Mouse (Mus musculus): ENCODE data around the gene Olfr960. TPM values are rescaled to one million over a fixed set of nuclear protein-coding genes. Genes with fewer than 3 reads are reported as not detected.

Gene Olfr960
- not detected in 2 replicates for polyA plus RNA-seq (2015; fragmentation: Nextera tagmentation; extraction: Ambion mirVana)

GRCm38 (mm10) chr9:39621073-39621472 lies at the start of gene Olfr960:
Olfr960 (plus strand) TSS chr9:39621373.
- 85% methylated on average over 1 of the region's 1 CpGs for WGBS
- no peaks in the 10 kb centered on the region for H3K9me3 ChIP-seq (ENCODE audit: control insufficient read depth, low read length)
- H3K4me2 ChIP-seq (ENCODE audit: low read depth, low read length) = no peak within 1 kb of the TSS
- H3K4me1 ChIP-seq (ENCODE audit: control insufficient read depth, insufficient read depth, low read length) = no peaks in the 10 kb centered on the region
- no peaks in the 10 kb centered on the region for H3K36me3 ChIP-seq (ENCODE audit: control insufficient read depth, insufficient read depth, low read length)
- ATAC-seq = no peak
- no peaks in the 10 kb centered on the region for H3K27me3 ChIP-seq (replicated peaks; ENCODE audit: control insufficient read depth, insufficient read depth, low read length)
- H3K4me3 ChIP-seq (ENCODE audit: low read length) = no peak within 1 kb of the TSS
- no peak within 1 kb of the TSS for H3K27ac ChIP-seq (ENCODE audit: low read length)
- H3K9ac ChIP-seq (ENCODE audit: low read depth, low read length) = no peak within 1 kb of the TSS

- Histone ChIP-seq H3K36me3 (ENCODE audit: control insufficient read depth, insufficient read depth, low read length) (no peaks in the 10 kb centered on the region), H3K4me1 (ENCODE audit: control insufficient read depth, insufficient read depth, low read length) (no peaks in the 10 kb centered on the region), H3K27ac (ENCODE audit: low read length) (no peak within 1 kb of the TSS), H3K9ac (ENCODE audit: low read depth, low read length) (no peak within 1 kb of the TSS), H3K4me3 (ENCODE audit: low read length) (no peak within 1 kb of the TSS), H3K9me3 (ENCODE audit: control insufficient read depth, low read length) (no peaks in the 10 kb centered on the region), H3K27me3 (replicated peaks; ENCODE audit: control insufficient read depth, insufficient read depth, low read length) (no peaks in the 10 kb centered on the region), H3K4me2 (ENCODE audit: low read depth, low read length) (no peak within 1 kb of the TSS)
- 79% methylated on average over 3 of the region's 3 CpGs for WGBS
- ATAC-seq = no peak
Measured at GRCm38 (mm10) chr9:39575469-39575868, 45.7 kb upstream of the Olfr960 start, which contains the start of gene Olfr959. Olfr959 (minus strand) TSS chr9:39575569.

- no peak overlapping the region for H3K27ac ChIP-seq (ENCODE audit: low read length)
- H3K9ac ChIP-seq (ENCODE audit: low read depth, low read length) = no peak overlapping the region
- H3K4me3 ChIP-seq (ENCODE audit: low read length) = no peak overlapping the region
- no peaks in the 10 kb centered on the region for H3K27me3 ChIP-seq (replicated peaks; ENCODE audit: control insufficient read depth, insufficient read depth, low read length)
- 84% methylated on average over 5 of the region's 5 CpGs for WGBS
- H3K9me3 ChIP-seq (ENCODE audit: control insufficient read depth, low read length) = no peaks in the 10 kb centered on the region
- no peak overlapping the region for H3K4me2 ChIP-seq (ENCODE audit: low read depth, low read length)
- no peak for ATAC-seq
- H3K36me3 ChIP-seq (ENCODE audit: control insufficient read depth, insufficient read depth, low read length) = no peaks in the 10 kb centered on the region
- no peaks in the 10 kb centered on the region for H3K4me1 ChIP-seq (ENCODE audit: control insufficient read depth, insufficient read depth, low read length)
Measured at GRCm38 (mm10) chr9:39577050-39577449, 44.1 kb upstream of the Olfr960 start.

- no peaks in the 10 kb centered on the region for H3K36me3 ChIP-seq (ENCODE audit: control insufficient read depth, insufficient read depth, low read length)
- no peak overlapping the region for H3K27ac ChIP-seq (ENCODE audit: low read length)
- WGBS = under 1% methylated on average over 19 of the region's 19 CpGs
- peaks cover 6% of the 10 kb centered on the region; the same call in 1 of the 2 replicates for H3K4me1 ChIP-seq (ENCODE audit: control insufficient read depth, insufficient read depth, low read length)
- peak overlapping the region; percentile 46 for H3K4me3 ChIP-seq (ENCODE audit: low read length)
- ATAC-seq = peak; percentile 83
- H3K9ac ChIP-seq (ENCODE audit: low read depth, low read length) = peak overlapping the region; percentile 40
- no peaks in the 10 kb centered on the region for H3K9me3 ChIP-seq (ENCODE audit: control insufficient read depth, low read length)
- peak overlapping the region; percentile 79 for H3K4me2 ChIP-seq (ENCODE audit: low read depth, low read length)
- H3K27me3 ChIP-seq (replicated peaks; ENCODE audit: control insufficient read depth, insufficient read depth, low read length) = no peaks in the 10 kb centered on the region
Measured at GRCm38 (mm10) chr9:39602536-39603332, 18.4 kb upstream of the Olfr960 start.

- 1% methylated on average over 9 of the region's 9 CpGs for WGBS
- ATAC-seq = peak; percentile 87
- H3K27ac ChIP-seq (ENCODE audit: low read length) = no peak overlapping the region
Measured at GRCm38 (mm10) chr9:39603333-39603845, 17.8 kb upstream of the Olfr960 start.

GRCm38 (mm10) chr9:39603999-39604453 lies 17.1 kb upstream of the Olfr960 start, which contains the start of gene AW551984:
AW551984 (minus strand) TSS chr9:39604403.
- Histone ChIP-seq H3K9ac (ENCODE audit: low read depth, low read length) (peak within 1 kb of the TSS; percentile 40), H3K4me2 (ENCODE audit: low read depth, low read length) (peak within 1 kb of the TSS; percentile 79), H3K4me3 (ENCODE audit: low read length) (peak within 1 kb of the TSS; percentile 46), H3K9me3 (ENCODE audit: control insufficient read depth, low read length) (no peaks in the 10 kb centered on the region), H3K4me1 (ENCODE audit: control insufficient read depth, insufficient read depth, low read length) (peaks cover 6% of the 10 kb centered on the region; the same call in 1 of the 2 replicates), H3K27me3 (replicated peaks; ENCODE audit: control insufficient read depth, insufficient read depth, low read length) (no peaks in the 10 kb centered on the region), H3K27ac (ENCODE audit: low read length) (0 out of 2 replicates have a peak within 1 kb of the TSS, but pooled peaks have one; percentile 39), H3K36me3 (ENCODE audit: control insufficient read depth, insufficient read depth, low read length) (no peaks in the 10 kb centered on the region)
- WGBS = 1% methylated on average over 8 of the region's 8 CpGs
- peak; percentile 80 for ATAC-seq

More at GRCm38 (mm10) chr9:39603333-39603845, 17.8 kb upstream of the Olfr960 start:
- peak overlapping the region; percentile 46 for H3K4me3 ChIP-seq (ENCODE audit: low read length)
- no peaks in the 10 kb centered on the region for H3K27me3 ChIP-seq (replicated peaks; ENCODE audit: control insufficient read depth, insufficient read depth, low read length)
- peak overlapping the region; percentile 40 for H3K9ac ChIP-seq (ENCODE audit: low read depth, low read length)
- no peaks in the 10 kb centered on the region for H3K36me3 ChIP-seq (ENCODE audit: control insufficient read depth, insufficient read depth, low read length)
- H3K4me1 ChIP-seq (ENCODE audit: control insufficient read depth, insufficient read depth, low read length) = peaks cover 6% of the 10 kb centered on the region; the same call in 1 of the 2 replicates
- no peaks in the 10 kb centered on the region for H3K9me3 ChIP-seq (ENCODE audit: control insufficient read depth, low read length)
- H3K4me2 ChIP-seq (ENCODE audit: low read depth, low read length) = peak overlapping the region; percentile 79

- Histone ChIP-seq H3K9ac (ENCODE audit: low read depth, low read length) (no peak overlapping the region), H3K9me3 (ENCODE audit: control insufficient read depth, low read length) (no peaks in the 10 kb centered on the region), H3K36me3 (ENCODE audit: control insufficient read depth, insufficient read depth, low read length) (no peaks in the 10 kb centered on the region), H3K4me1 (ENCODE audit: control insufficient read depth, insufficient read depth, low read length) (peaks cover 3% of the 10 kb centered on the region; the same call in 1 of the 2 replicates), H3K4me3 (ENCODE audit: low read length) (no peak overlapping the region), H3K4me2 (ENCODE audit: low read depth, low read length) (no peak overlapping the region), H3K27ac (ENCODE audit: low read length) (no peak overlapping the region), H3K27me3 (replicated peaks; ENCODE audit: control insufficient read depth, insufficient read depth, low read length) (no peaks in the 10 kb centered on the region)
- no peak for ATAC-seq
Measured at GRCm38 (mm10) chr9:39608497-39608896, 12.7 kb upstream of the Olfr960 start.

- Histone ChIP-seq H3K27ac (ENCODE audit: low read length) (no peak within 1 kb of the TSS), H3K9me3 (ENCODE audit: control insufficient read depth, low read length) (no peaks in the 10 kb centered on the region), H3K9ac (ENCODE audit: low read depth, low read length) (no peak within 1 kb of the TSS), H3K4me1 (ENCODE audit: control insufficient read depth, insufficient read depth, low read length) (no peaks in the 10 kb centered on the region), H3K27me3 (replicated peaks; ENCODE audit: control insufficient read depth, insufficient read depth, low read length) (no peaks in the 10 kb centered on the region), H3K4me2 (ENCODE audit: low read depth, low read length) (no peak within 1 kb of the TSS), H3K4me3 (ENCODE audit: low read length) (no peak within 1 kb of the TSS), H3K36me3 (ENCODE audit: control insufficient read depth, insufficient read depth, low read length) (no peaks in the 10 kb centered on the region)
- WGBS = 72% methylated on average over 3 of the region's 3 CpGs
- ATAC-seq = no peak
Measured at GRCm38 (mm10) chr9:39610355-39610754, 10.8 kb upstream of the Olfr960 start, which contains the start of gene Olfr148. Olfr148 (plus strand) TSS chr9:39610655.

- Histone ChIP-seq H3K27me3 (replicated peaks; ENCODE audit: control insufficient read depth, insufficient read depth, low read length) (no peaks in the 10 kb centered on the region), H3K4me1 (ENCODE audit: control insufficient read depth, insufficient read depth, low read length) (no peaks in the 10 kb centered on the region), H3K4me2 (ENCODE audit: low read depth, low read length) (no peak overlapping the region), H3K36me3 (ENCODE audit: control insufficient read depth, insufficient read depth, low read length) (no peaks in the 10 kb centered on the region), H3K27ac (ENCODE audit: low read length) (no peak overlapping the region), H3K9ac (ENCODE audit: low read depth, low read length) (no peak overlapping the region), H3K9me3 (ENCODE audit: control insufficient read depth, low read length) (no peaks in the 10 kb centered on the region), H3K4me3 (ENCODE audit: low read length) (no peak overlapping the region)
- ATAC-seq = no peak
- 73% methylated on average over 1 of the region's 1 CpGs for WGBS
Measured at GRCm38 (mm10) chr9:39611953-39612352, 9.2 kb upstream of the Olfr960 start.
